Mouse (Mus musculus) left cerebral cortex, adult 9 months (tissue): ENCODE measurements around the gene S1pr4.

Source experiments
- DNase-seq, 2 experiments: peaks; one replicate each; pipeline ENCODE4 v3.0.0; 2022; ENCODE audit warnings: low spot score in 2 of 2

The S1pr4 gene

DNA sequence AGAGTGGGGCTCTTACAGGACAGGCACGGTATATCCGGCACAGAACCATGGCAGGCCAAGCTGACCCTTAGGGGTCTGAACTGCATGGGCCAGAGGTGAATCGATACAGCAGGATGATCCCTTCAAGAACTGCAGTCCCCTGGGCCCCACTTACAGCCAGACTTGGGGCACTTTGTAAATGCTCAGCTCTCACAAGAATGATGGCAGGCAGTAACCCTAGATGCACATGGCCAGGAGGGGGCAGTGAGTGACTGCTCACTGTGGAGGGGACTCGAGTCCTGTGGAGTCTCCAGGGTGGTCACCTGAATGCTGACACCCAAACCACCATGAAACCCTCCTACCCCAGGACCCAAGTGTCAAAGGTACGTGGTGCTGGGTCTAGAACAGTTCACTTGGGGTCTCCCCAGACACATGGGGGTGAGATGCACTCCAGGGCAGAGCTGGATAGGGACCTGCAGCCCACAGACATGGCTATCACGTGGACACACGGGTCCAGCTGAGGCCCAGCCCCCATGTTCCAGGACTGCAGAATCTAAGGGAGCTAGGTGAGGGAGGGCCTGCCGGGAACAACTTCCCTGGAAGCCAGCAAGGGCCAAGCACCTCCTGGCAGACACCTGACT is 6.2 kb downstream of the S1pr4 start:
- DNase-seq = no peak

- DNase-seq = no peak
These were observed 7.2 kb downstream of the S1pr4 start for GRCm38 (mm10) chr10:81492606-81493240.

DNA sequence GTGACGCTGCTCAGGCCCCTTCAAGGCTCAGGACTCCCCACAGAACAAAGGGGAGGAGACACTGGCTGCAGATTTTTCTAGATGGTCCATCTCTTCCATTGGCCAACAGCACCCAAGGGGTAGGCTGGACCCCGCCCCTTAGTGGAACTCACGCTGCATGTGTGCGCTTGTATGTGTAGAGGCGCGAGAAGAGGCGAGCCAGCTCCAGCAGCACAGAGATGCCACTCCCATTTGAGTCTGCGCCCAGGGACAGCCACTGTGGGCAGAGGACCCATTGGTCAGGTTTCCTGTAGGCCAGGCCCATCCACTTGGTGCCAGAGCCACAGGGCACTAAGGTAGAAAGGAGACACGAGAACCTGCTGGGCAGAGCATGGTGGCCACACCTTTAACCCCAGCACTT is 8.9 kb downstream of the S1pr4 start:
- DNase-seq = no peak

DNA sequence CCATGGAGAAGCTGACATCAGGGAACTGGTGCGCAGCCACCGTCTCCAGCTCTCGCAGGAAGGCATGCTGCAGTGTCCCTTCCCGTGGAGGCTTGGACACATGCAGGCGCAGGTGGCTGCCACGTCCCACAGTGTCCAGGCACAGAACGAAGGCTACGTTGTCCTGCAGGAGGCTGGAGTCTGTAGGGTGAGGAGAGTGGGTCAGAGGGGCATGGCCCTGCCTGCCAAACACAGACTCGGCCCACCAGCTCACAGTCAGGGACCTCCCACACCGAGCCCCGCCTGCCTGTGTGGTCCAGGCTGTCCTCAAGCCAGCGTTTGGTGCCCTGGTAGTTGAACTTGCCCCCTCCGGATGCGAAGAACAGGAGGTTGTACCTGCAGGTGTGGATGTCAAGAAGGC is 10.0 kb downstream of the S1pr4 start:
- no peak for DNase-seq

GRCm38 (mm10) chr10:81488081-81488480 is 11.9 kb downstream of the S1pr4 start:
- DNase-seq = no peak

DNA sequence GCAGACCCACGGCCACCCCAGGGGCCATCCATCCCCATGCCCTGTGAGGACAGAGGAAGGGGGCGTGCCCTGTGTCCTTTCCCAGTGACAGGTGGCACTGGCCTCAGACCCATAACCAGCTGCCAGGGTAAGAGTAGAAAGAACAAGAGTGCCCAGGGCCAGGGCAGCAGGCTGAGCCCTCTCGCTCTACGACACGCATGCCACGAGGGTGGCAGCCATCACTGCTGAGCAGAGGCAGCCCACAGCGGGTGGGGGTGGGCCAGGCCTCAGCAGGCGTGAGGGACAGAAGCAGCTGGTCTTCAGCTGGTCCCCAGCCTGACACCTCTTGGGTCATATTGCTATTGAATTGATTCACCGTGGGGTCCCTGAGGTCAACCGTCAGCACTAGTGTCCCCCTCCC is 13.4 kb downstream of the S1pr4 start:
- DNase-seq = no peak

DNA sequence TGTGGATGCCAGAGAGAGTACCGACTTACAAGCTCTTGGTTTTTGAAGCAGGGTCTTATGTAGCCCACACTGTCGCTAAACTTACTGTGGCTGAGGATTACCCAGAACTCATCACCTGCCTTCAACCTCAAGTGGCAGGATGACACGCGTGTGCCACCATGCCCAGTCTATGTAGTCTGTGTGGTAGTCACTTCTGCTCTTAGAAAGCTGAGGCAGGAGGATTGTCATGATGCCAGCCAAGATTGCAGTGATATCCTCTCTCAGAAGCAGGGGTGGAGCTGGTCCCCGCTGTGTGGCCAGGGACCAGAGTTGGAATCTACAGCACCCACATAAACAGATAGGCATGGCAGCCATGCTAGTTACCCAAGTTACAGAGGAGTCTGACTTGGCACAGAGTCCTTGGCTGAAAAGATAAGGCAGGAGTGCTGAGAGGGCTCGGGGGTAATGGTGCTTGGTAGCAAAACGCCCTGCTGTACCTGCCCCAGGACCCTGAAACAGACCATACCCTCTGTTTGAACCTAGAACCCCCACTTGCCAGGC is 14.4 kb downstream of the S1pr4 start:
- DNase-seq = no peak

DNA sequence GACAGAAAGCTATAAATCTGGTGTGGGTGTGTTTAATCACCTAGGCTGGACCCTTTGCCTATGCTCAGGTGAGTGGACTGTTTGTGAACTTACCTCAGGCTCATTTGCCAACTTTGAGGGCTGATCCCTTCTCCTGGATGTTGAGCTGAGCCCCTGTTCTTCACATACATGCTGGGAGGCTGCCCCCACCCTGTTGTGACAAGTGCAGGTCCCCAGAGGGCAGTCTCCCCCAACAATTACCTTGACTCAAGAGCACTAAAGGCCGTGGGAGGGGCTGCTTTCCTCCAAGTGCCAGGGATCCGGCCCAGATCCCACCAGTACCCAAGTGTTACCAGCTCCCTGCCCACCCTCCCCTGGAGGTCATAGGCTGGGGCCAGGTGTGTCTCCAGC is 14.9 kb downstream of the S1pr4 start:
- no peak for DNase-seq

- DNase-seq = peak in 1 of 2 experiments; percentile 56
These were observed 15.4 kb downstream of the S1pr4 start for GRCm38 (mm10) chr10:81484441-81485059.

GRCm38 (mm10) chr10:81483983-81484382 is 15.9 kb downstream of the S1pr4 start:
- no peak for DNase-seq

GRCm38 (mm10) chr10:81482533-81482889 is 17.4 kb downstream of the S1pr4 start, which contains the start of gene Celf5:
Gene Celf5 (minus strand): TSS chr10:81482709.
- DNase-seq = peak in 1 of 2 experiments; percentile 62

DNA sequence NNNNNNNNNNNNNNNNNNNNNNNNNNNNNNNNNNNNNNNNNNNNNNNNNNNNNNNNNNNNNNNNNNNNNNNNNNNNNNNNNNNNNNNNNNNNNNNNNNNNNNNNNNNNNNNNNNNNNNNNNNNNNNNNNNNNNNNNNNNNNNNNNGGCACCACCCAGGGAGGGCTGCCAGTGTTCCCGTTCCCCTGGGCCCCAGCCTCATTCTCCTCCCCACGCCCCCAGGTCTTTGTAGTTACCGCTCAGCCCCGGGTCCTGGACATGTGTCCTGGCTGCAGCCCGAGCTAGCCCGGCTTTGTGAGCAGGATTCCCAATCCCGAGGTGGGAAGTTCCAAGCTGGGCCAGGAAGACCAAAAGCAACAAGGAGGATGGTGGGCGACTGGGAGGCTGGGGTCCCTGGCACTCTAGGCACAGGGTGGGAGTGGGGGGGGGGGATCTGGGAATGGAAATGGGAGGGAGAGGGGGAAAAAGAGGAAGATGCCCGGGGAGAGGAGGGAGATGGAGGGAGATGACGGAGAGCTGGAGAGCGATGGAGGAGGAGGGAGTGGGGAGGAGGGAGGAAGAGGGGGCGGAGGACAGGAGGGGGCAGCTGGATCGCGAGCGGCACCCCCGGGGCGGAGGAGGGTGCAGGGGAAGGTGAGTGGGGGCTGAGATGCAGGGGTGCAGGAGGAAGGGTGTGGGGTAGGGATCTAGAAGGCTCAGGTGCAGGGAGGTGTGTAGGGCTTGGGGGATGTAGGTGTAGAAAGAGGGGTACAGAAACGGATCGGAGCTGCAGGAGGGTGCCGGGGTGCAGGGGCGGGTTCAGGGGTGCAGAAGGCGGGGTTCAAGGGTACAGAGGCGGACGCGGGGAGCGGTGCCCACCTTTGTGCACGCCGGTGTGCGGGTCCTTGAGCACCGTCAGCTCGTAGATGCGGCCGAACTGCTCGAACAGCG is 18.1 kb downstream of the S1pr4 start:
- DNase-seq = no peak

DNA sequence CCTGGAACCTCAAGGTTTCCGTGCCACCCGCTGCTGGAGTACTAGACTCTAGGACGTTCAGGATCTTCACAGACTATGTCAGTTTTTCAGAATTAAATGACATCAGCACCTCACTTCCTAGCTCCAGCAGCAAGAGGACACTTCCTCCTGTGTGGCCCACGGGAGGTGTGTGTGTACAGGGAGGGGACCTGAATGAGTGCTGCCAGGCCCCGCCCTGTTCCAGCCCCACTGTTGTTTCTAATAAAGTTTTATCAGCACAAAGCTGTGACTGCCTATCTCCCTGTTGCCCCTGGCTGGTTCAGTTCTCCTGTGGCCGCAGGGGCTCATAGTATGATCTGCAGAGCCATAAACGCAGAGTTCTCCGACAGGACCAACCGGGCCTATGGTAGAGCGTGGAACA is 25.5 kb downstream of the S1pr4 start:
- DNase-seq = no peak

- DNase-seq = peak; percentile 88 to 92
These were observed 26.9 kb downstream of the S1pr4 start for GRCm38 (mm10) chr10:81473003-81473451.

GRCm38 (mm10) chr10:81472403-81473002 is 27.4 kb downstream of the S1pr4 start:
- DNase-seq = no peak

GRCm38 (mm10) chr10:81470454-81470853 is 29.5 kb downstream of the S1pr4 start:
- peak in 1 of 2 experiments; percentile 55 for DNase-seq

GRCm38 (mm10) chr10:81469253-81469652 is 30.7 kb downstream of the S1pr4 start:
- peak; percentile 80 to 86 for DNase-seq

GRCm38 (mm10) chr10:81467670-81468235 is 32.2 kb downstream of the S1pr4 start:
- DNase-seq = no peak

DNA sequence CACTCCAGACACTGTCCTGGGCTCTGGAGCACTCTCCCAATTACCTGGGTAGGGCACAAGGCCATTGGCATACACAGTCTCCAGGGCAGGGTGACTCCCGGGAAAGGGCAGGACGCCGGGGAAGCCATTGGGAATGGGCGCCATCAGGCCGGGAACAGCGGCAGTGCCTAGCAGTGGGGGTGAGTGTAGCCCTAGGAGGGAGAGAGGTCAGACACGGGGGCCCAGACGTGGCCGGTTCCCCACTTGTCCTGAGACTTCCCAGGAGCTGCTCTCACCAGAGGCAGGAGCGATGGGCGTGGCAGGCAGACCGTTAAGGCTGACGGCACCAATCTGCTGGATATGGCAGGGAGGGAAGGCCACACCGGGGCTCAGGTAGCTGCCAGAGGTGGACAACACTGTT is 33.1 kb downstream of the S1pr4 start:
- DNase-seq = no peak

DNA sequence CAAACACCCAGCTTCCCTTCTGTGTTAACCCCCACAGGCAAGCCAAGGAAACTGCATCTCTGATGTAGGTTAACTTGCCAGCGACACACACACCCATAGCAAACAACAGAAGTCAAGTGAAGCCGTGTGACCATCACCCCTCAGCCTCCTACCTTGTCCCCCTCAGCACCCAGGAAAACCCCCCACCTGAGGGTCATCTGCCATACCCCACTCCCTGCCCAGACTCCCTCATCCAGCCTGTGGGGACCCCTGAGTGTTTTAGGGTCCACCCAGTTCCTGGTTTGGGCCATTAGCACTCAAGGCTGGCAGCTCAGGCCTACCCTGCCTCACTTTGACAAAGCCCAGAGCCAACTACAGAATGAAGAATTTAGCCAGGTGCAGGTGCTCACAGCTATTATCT is 33.9 kb downstream of the S1pr4 start:
- no peak for DNase-seq

DNA sequence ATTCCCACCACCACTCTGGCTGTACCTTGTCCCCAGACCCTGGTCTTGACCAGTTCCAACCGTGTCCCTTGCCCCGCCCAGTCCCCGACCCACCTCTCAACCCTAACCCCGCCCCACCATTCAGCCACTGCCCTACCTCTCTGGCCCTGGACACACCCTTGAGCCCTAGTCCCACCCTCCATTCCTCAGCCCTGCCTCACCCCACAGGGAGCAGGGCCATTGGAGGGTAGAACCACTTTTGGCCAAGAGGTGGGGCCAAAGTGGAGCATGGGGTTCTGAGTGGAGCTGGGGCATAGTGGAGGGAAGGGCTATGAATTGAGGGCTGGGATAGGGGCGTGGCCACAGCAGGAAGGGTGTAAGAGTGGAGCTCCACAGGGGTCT is 34.7 kb downstream of the S1pr4 start:
- DNase-seq = no peak
